Mouse (Mus musculus): Measurements from ENCODE around the gene Tmem44. TPM values are rescaled to one million over a fixed set of nuclear protein-coding genes. Genes with fewer than 3 reads are reported as not detected.

Gene Tmem44
- total RNA-seq, 2 experiments from 2014 or later: 28.5 to 32.0 TPM

DNA sequence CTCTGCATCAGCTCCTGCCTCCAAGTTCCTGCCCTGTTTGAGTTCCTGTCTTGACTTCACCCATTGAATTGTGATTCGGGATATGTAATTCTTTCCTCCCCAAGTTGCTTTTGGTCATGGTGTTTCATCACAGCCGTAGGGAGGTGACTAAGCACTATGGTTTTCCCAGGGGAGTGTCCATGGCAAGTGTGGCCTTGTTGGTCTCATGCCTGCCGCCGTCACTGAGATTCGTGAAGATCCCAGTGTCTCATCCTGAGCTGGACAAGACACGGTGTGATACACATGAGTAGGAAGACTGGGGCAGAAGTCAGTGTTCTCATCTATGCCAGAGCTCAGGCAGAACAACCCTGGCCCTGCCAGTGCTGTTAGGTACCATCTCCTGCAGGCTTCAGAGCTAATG is 26.2 kb downstream of the Tmem44 start:
- Histone ChIP-seq H3K4me3 (no peak overlapping the region), H3K27ac (no peak overlapping the region)
- no peak for DNase-seq (ENCODE audit: low spot score in 2 of 2)
- TF ChIP-seq CTCF (conservative IDR thresholded peaks at IDR 0.05): no peak

DNA sequence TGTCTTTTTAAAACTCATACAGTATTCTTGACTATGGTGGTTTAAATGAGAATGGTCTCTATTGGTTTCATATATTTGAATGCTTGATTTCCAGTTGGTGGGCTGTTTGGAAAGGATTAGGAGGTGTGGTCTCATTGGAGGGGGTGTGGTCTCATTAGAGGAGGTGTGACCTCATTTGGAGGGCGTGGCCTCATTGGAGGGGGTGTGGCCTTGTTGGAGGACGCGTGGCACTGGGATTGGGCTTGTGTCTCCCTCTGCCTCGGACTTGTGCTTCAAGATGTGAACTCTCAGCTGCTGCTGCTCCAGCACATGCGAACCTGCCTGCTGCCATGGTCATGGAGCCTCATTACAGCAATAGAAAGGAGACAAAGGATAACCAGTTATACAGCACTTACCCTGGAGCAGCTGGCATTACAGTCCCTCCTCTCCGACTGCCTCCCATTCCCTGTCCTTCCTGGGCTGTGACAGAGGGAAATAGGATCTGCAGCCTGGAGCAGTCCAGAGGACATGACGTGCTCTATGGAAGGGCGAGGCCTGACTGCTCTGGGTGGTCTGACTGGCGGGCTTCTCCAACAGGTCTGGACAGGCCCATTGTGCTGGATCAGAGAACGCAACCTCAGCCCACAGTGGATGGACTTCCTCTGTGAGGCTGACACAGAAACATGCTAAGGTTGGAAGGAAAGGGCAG is 28.2 kb downstream of the Tmem44 start:
- H3K4me3 ChIP-seq: no peak overlapping the region
- no peak overlapping the region for H3K27ac ChIP-seq
- no peak for TF ChIP-seq CTCF (conservative IDR thresholded peaks at IDR 0.05)
- no peak for DNase-seq (ENCODE audit: low spot score in 2 of 2)

DNA sequence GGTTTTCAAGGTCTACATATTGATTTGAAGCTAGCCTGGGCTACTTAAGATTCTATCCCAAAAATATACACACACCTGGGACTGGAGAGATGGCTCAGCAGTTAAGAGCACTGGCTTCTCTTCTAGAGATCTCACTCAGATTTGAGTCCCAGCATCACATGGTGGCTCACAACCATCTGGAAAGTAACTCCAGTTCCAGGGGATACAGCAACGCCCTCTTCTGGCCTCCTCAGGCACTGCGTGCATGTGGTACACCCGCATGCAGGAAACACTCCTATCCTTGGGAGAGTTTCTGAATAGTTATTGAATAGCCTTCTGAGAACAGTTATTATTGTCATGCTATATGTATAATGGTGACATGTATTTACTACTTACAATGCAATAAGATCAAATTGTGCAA is 29.5 kb downstream of the Tmem44 start:
- no peak for DNase-seq (ENCODE audit: low spot score in 2 of 2)
- Histone ChIP-seq H3K4me3 (no peak overlapping the region), H3K27ac (no peak overlapping the region)
- TF ChIP-seq CTCF (conservative IDR thresholded peaks at IDR 0.05): peak; percentile 44

DNA sequence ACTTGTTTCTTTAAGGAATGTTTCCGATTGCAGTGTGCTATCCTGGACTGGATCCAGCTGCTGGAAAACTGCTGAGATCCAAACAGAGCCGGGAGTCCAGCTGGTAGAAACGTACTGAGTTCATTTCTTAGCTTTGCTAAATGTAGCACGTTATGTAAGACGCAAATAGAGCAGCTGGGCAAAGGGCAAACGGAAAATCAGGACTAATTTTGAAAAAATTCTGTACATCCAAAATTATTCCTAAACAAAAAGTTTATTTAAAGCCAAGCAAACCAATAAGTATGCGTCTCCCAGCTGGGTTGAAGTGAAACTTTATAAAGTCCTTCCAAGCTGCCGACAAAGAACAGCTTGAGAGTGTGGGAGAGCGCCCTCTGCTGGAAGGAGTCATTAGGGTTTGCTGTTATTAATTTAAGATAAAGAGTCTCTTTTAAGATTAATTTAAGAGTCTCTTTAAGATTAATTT is 30.2 kb downstream of the Tmem44 start:
- peak; percentile 95 for TF ChIP-seq CTCF (conservative IDR thresholded peaks at IDR 0.05)
- Histone ChIP-seq H3K27ac (peak overlapping the region; percentile 73), H3K4me3 (peak overlapping the region; percentile 49)
- peak; percentile 65 to 84 for DNase-seq (ENCODE audit: low spot score in 2 of 2)

GRCm38 (mm10) chr16:30518635-30519034 is 32.0 kb downstream of the Tmem44 start:
- H3K27ac ChIP-seq: no peak overlapping the region
- DNase-seq (ENCODE audit: low spot score in 2 of 2): no peak
- TF ChIP-seq CTCF (conservative IDR thresholded peaks at IDR 0.05): no peak
- H3K4me3 ChIP-seq: no peak overlapping the region

DNA sequence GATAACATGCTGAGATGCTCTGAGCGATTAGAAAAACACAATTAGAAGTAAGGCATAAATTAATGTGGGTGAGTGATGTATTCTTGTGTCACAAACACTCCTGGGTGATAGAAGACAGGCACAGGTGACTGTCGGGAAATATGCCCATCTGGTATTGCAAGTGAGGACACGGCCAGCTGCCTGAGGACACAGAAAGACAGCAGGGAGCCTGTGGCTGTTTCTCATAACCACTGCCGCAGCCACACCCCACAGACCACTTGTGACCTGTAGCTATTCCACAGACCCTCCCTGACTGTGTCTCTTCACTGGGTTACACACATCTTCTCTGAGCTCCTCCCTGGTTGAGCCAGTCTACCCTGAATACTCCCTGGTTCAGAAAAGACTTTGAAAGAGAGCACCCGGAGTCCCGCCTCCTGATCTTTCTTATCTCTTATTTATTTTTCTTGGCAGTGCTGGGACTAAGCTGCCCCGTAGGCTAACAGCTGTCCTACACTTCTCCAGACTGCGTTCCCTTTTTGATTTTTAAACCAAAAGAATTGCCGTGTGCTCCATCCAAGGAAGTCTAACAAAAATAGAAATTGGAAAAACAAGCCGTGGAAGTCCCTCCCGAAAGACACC is 32.9 kb downstream of the Tmem44 start:
- Histone ChIP-seq H3K27ac (no peak overlapping the region), H3K4me3 (no peak overlapping the region)
- no peak for DNase-seq (ENCODE audit: low spot score in 2 of 2)
- no peak for TF ChIP-seq CTCF (conservative IDR thresholded peaks at IDR 0.05)

GRCm38 (mm10) chr16:30516993-30517392 is 33.6 kb downstream of the Tmem44 start:
- no peak for TF ChIP-seq CTCF (conservative IDR thresholded peaks at IDR 0.05)
- Histone ChIP-seq H3K4me3 (no peak overlapping the region), H3K27ac (no peak overlapping the region)
- DNase-seq (ENCODE audit: low spot score in 2 of 2): no peak

GRCm38 (mm10) chr16:30515418-30515817 is 35.2 kb downstream of the Tmem44 start:
- peak; percentile 72 for TF ChIP-seq CTCF (conservative IDR thresholded peaks at IDR 0.05)
- no peak for DNase-seq (ENCODE audit: low spot score in 2 of 2)
- Histone ChIP-seq H3K4me3 (no peak overlapping the region), H3K27ac (no peak overlapping the region)

GRCm38 (mm10) chr16:30513050-30514024 is 37.3 kb downstream of the Tmem44 start:
- DNase-seq (ENCODE audit: low spot score in 2 of 2): peak in 1 of 2 experiments; percentile 50
- no peak overlapping the region for H3K4me3 ChIP-seq
- H3K27ac ChIP-seq: peak overlapping the region; percentile 55; the same call in 1 of the 2 replicates
- no peak for TF ChIP-seq CTCF (conservative IDR thresholded peaks at IDR 0.05)

- no peak for TF ChIP-seq CTCF (conservative IDR thresholded peaks at IDR 0.05)
- DNase-seq (ENCODE audit: low spot score in 2 of 2): no peak
- no peak overlapping the region for H3K27ac ChIP-seq
- H3K4me3 ChIP-seq: no peak overlapping the region
These were observed 38.1 kb downstream of the Tmem44 start for GRCm38 (mm10) chr16:30512375-30513049.

- TF ChIP-seq CTCF (conservative IDR thresholded peaks at IDR 0.05): no peak
- no peak for DNase-seq (ENCODE audit: low spot score in 2 of 2)
- Histone ChIP-seq H3K4me3 (peak overlapping the region; percentile 60), H3K27ac (peak overlapping the region; percentile 98)
These were observed 38.9 kb downstream of the Tmem44 start for GRCm38 (mm10) chr16:30511563-30512340.
